Mouse (Mus musculus) induced T-regulatory cell, adult 2 months (primary cell): Measurements from ENCODE around the gene Hoxd10.
A peak's percentile ranks its signal among the peaks of the same experiment; 100 is the strongest.

Experiments used
- DNase-seq: peaks from one replicate; pipeline ENCODE4 v3.0.0-alpha.2; 2012; ENCODE audit warnings: low read depth

Hoxd10 gene

GRCm38 (mm10) chr2:74691022-74691951 is at the start of gene Hoxd10:
TSS of gene Hoxd10 (plus strand) at chr2:74691924.
- DNase-seq: no peak

GRCm38 (mm10) chr2:74642431-74642830 is 49.3 kb upstream of the Hoxd10 start:
- DNase-seq: no peak

GRCm38 (mm10) chr2:74645631-74646030 is 46.1 kb upstream of the Hoxd10 start:
- DNase-seq: no peak

- no peak for DNase-seq
Measured at GRCm38 (mm10) chr2:74647082-74647864, 44.5 kb upstream of the Hoxd10 start.

- DNase-seq: no peak
Measured at GRCm38 (mm10) chr2:74652996-74653340, 38.8 kb upstream of the Hoxd10 start.

GRCm38 (mm10) chr2:74653781-74654535 is 37.8 kb upstream of the Hoxd10 start:
- no peak for DNase-seq

GRCm38 (mm10) chr2:74654743-74655419 is 36.8 kb upstream of the Hoxd10 start:
- no peak for DNase-seq

GRCm38 (mm10) chr2:74655420-74655781 is 36.3 kb upstream of the Hoxd10 start:
- no peak for DNase-seq

- peak; percentile 56 for DNase-seq
Measured at GRCm38 (mm10) chr2:74655821-74656631, 35.7 kb upstream of the Hoxd10 start.

GRCm38 (mm10) chr2:74656632-74657021 is 35.1 kb upstream of the Hoxd10 start:
- no peak for DNase-seq

GRCm38 (mm10) chr2:74657251-74658023 is 34.3 kb upstream of the Hoxd10 start:
- DNase-seq: peak; percentile 43

- no peak for DNase-seq
Measured at GRCm38 (mm10) chr2:74658024-74658666, 33.6 kb upstream of the Hoxd10 start.

GRCm38 (mm10) chr2:74658667-74659371 is 32.9 kb upstream of the Hoxd10 start:
- DNase-seq: no peak

GRCm38 (mm10) chr2:74659507-74660005 is 32.2 kb upstream of the Hoxd10 start, which contains the start of gene Evx2:
TSS of gene Evx2 (minus strand) at chr2:74659557.
- no peak for DNase-seq

GRCm38 (mm10) chr2:74660421-74661375 is 31.0 kb upstream of the Hoxd10 start:
- DNase-seq: no peak

GRCm38 (mm10) chr2:74661685-74662084 is 30.0 kb upstream of the Hoxd10 start:
- no peak for DNase-seq

GRCm38 (mm10) chr2:74663291-74663925 is 28.3 kb upstream of the Hoxd10 start:
- no peak for DNase-seq
